Mouse (Mus musculus) hindbrain, postnatal 0 days (tissue): ENCODE data around the gene Ube2a. TPM values are rescaled to one million over a fixed set of nuclear protein-coding genes. Genes with fewer than 3 reads are reported as not detected.

ENCODE experiments used
- ATAC-seq: fragments of 200-750 bp; cut with Nextera tagmentation; 2 replicates; pipeline ENCODE4 v1.8.0; 2017; ENCODE audit warnings: mild to moderate bottlenecking, moderate TSS enrichment, moderate library complexity
- DNase-seq: peaks from one replicate; pipeline ENCODE4 v3.0.0-alpha.2; 2015; ENCODE audit warnings: low spot score
- H3K27ac ChIP-seq: fragments of 300-500 bp; sonication (generic); 2 replicates; pipeline ENCODE4 v1.5.1; 2014; ENCODE audit warnings: mild to moderate bottlenecking
- H3K27me3 ChIP-seq: fragments of 300-500 bp; sonication (generic); 2 replicates; pipeline ENCODE4 v1.6.1; 2014; ENCODE audit warnings: low read length, mixed read lengths; ENCODE audit not compliant: insufficient read depth
- H3K36me3 ChIP-seq: fragments of 300-500 bp; sonication (generic); 2 replicates; pipeline ENCODE4 v1.6.1; 2014; ENCODE audit warnings: low read length, mixed read lengths; ENCODE audit not compliant: insufficient read depth
- H3K4me1 ChIP-seq: fragments of 300-500 bp; sonication (generic); 2 replicates; pipeline ENCODE4 v1.6.1; 2014; ENCODE audit warnings: antibody characterized with exemption, low read length, mixed read lengths; ENCODE audit not compliant: insufficient read depth
- H3K4me2 ChIP-seq: fragments of 300-500 bp; sonication (generic); 2 replicates; pipeline ENCODE4 v1.6.1; 2014; ENCODE audit warnings: low read depth, mild to moderate bottlenecking, low read length, moderate library complexity, mixed read lengths
- H3K4me3 ChIP-seq: fragments of 300-500 bp; sonication (generic); 2 replicates; pipeline ENCODE4 v1.5.1; 2014; ENCODE audit warnings: low read length
- H3K9ac ChIP-seq: fragments of 300-500 bp; sonication (generic); replicated peaks from 2 replicates; pipeline ENCODE4 v1.6.1; 2014; ENCODE audit warnings: mild to moderate bottlenecking, low read length, moderate library complexity, mixed read lengths
- H3K9me3 ChIP-seq: fragments of 300-500 bp; sonication (generic); 2 replicates; pipeline ENCODE4 v1.6.1; 2016; ENCODE audit warnings: low read length, mixed read lengths
- CTCF ChIP-seq: IDR thresholded peaks from 2 replicates; pipeline ENCODE4 v1.5.1; 2016; ENCODE audit warnings: antibody characterized with exemption, control low read depth, low read depth
- WGBS: fragments of 180-500 bp; shearing (Covaris S2); extraction: QIAGEN DNeasy Blood & Tissue Kit; methylation state at CpG from one replicate; pipeline ENCODE4 v1.1.7; 2014; 5-methylcytosine and 5-hydroxymethylcytosine counted together
- polyA plus RNA-seq: library from polyadenylated mRNA; unstranded; fragments of >200 nt; fragmentation: Nextera tagmentation; extraction: Ambion mirVana; gene quantifications from 2 replicates; pipeline ENCODE4 v1.2.1, GENCODE M21; 2015
- total RNA-seq: library from RNA; depleted of rRNA; stranded (reverse); fragments of >200 nt; gene quantifications from 2 replicates; pipeline ENCODE4 v1.2.3, GENCODE M21; 2014

Ube2a gene
- total and polyA plus RNA-seq, 2 experiments from 2014 or later, result 28.5 to 134 TPM

- Histone ChIP-seq H3K36me3 (no peaks in the 10 kb centered on the region), H3K9me3 (no peaks in the 10 kb centered on the region), H3K4me1 (no peaks in the 10 kb centered on the region), H3K9ac (no peak overlapping the region), H3K27ac (no peak overlapping the region), H3K27me3 (no peaks in the 10 kb centered on the region), H3K4me2 (no peak overlapping the region), H3K4me3 (no peak overlapping the region)
- DNase-seq (no peak), ATAC-seq (no peak)
- no peak for TF ChIP-seq CTCF
- 86% methylated on average over 8 of the region's 8 CpGs for WGBS
Observed at GRCm38 (mm10) chrX:36852631-36853030, 21.1 kb upstream of the Ube2a start.

GRCm38 (mm10) chrX:36863766-36864608, 9.7 kb upstream of the Ube2a start:
- Histone ChIP-seq H3K4me3 (peak overlapping the region; percentile 40), H3K4me2 (peak overlapping the region; percentile 53), H3K27ac (peak overlapping the region; percentile 54; the same call in 1 of the 2 replicates), H3K9me3 (no peaks in the 10 kb centered on the region), H3K36me3 (no peaks in the 10 kb centered on the region), H3K9ac (peak overlapping the region; percentile 40; the same call in 1 of the 2 replicates), H3K4me1 (0 out of 2 replicates have a peak, but pooled peaks cover 3% of the 10 kb centered on the region), H3K27me3 (no peaks in the 10 kb centered on the region)
- peak; percentile 85 for DNase-seq
- peak; percentile 95 for ATAC-seq
- WGBS, result 22% methylated on average over 43 of the region's 44 CpGs
- no peak for TF ChIP-seq CTCF

- DNase-seq, result no peak
- Histone ChIP-seq H3K27ac (no peak overlapping the region), H3K4me2 (peak overlapping the region; percentile 42), H3K36me3 (no peaks in the 10 kb centered on the region), H3K9me3 (no peaks in the 10 kb centered on the region), H3K4me1 (0 out of 2 replicates have a peak, but pooled peaks cover 3% of the 10 kb centered on the region), H3K9ac (no peak overlapping the region), H3K4me3 (peak overlapping the region; percentile 40), H3K27me3 (no peaks in the 10 kb centered on the region)
- no peak for TF ChIP-seq CTCF
- ATAC-seq, result no peak
- 62% methylated on average over 8 of the region's 8 CpGs for WGBS
Observed at GRCm38 (mm10) chrX:36864609-36865328, 8.9 kb upstream of the Ube2a start.

GRCm38 (mm10) chrX:36870372-36870771, 3.3 kb upstream of the Ube2a start:
- Histone ChIP-seq H3K4me3 (no peak overlapping the region), H3K27ac (no peak overlapping the region), H3K36me3 (no peaks in the 10 kb centered on the region), H3K4me1 (no peaks in the 10 kb centered on the region), H3K4me2 (no peak overlapping the region), H3K9ac (no peak overlapping the region), H3K27me3 (no peaks in the 10 kb centered on the region), H3K9me3 (no peaks in the 10 kb centered on the region)
- no peak for TF ChIP-seq CTCF
- DNase-seq (no peak), ATAC-seq (no peak)
- 82% methylated on average over 3 of the region's 3 CpGs for whole genome bisulfite sequencing

- no peaks in the 10 kb centered on the region for H3K4me1 ChIP-seq
- no peaks in the 10 kb centered on the region for H3K36me3 ChIP-seq
- peak overlapping the region; percentile 68; the same call in 1 of the 2 replicates for H3K27ac ChIP-seq
- H3K9ac ChIP-seq, result peak overlapping the region; percentile 66
- WGBS, result 24% methylated on average over 57 of the region's 57 CpGs
- peak overlapping the region; percentile 65 for H3K4me3 ChIP-seq
- no peak for TF ChIP-seq CTCF
- ATAC-seq (peak; percentile 97), DNase-seq (peak; percentile 88)
- H3K9me3 ChIP-seq, result no peaks in the 10 kb centered on the region
- no peaks in the 10 kb centered on the region for H3K27me3 ChIP-seq
- H3K4me2 ChIP-seq, result peak overlapping the region; percentile 59
Observed at GRCm38 (mm10) chrX:36874178-36874696, 537 bp downstream of the Ube2a start.

GRCm38 (mm10) chrX:36874704-36875128, 1.0 kb downstream of the Ube2a start:
- Histone ChIP-seq H3K4me2 (peak overlapping the region; percentile 59), H3K27ac (peak overlapping the region; percentile 68; the same call in 1 of the 2 replicates), H3K4me3 (peak overlapping the region; percentile 65), H3K9ac (peak overlapping the region; percentile 66), H3K9me3 (no peaks in the 10 kb centered on the region), H3K36me3 (no peaks in the 10 kb centered on the region), H3K4me1 (no peaks in the 10 kb centered on the region), H3K27me3 (no peaks in the 10 kb centered on the region)
- 21% methylated on average over 36 of the region's 36 CpGs for WGBS
- ATAC-seq (no peak; the same call in 1 of the 2 replicates), DNase-seq (no peak)
- TF ChIP-seq CTCF, result no peak
